Mouse (Mus musculus): Measurements from ENCODE around the gene Lexm.

Gene Lexm

GRCm38 (mm10) chr4:106627809-106628208 is 10.8 kb upstream of the Lexm start:
- no peak for DNase-seq (ENCODE audit: low read depth, low spot score)

GRCm38 (mm10) chr4:106624271-106624670 is 7.2 kb upstream of the Lexm start:
- DNase-seq (ENCODE audit: low read depth, low spot score): no peak

- no peak for DNase-seq (ENCODE audit: low read depth, low spot score)
Measured at GRCm38 (mm10) chr4:106622712-106623111, 5.7 kb upstream of the Lexm start.

GRCm38 (mm10) chr4:106622030-106622493 is 5.0 kb upstream of the Lexm start, which contains the start of gene Ttc22:
TSS of gene Ttc22 (plus strand) at chr4:106622432.
- no peak for DNase-seq (ENCODE audit: low read depth, low spot score)

GRCm38 (mm10) chr4:106621428-106621827 is 4.4 kb upstream of the Lexm start:
- DNase-seq (ENCODE audit: low read depth, low spot score): no peak

- no peak for DNase-seq (ENCODE audit: low read depth, low spot score)
Measured at GRCm38 (mm10) chr4:106618898-106619297, 1.9 kb upstream of the Lexm start.

- peak; percentile 63 for DNase-seq (ENCODE audit: low read depth, low spot score)
Measured at GRCm38 (mm10) chr4:106615637-106616036, 1.4 kb downstream of the Lexm start.

- no peak for DNase-seq (ENCODE audit: low read depth, low spot score)
Measured at GRCm38 (mm10) chr4:106614881-106615280, 2.2 kb downstream of the Lexm start.

- peak; percentile 77 for DNase-seq (ENCODE audit: low read depth, low spot score)
Measured at GRCm38 (mm10) chr4:106614180-106614797, 2.8 kb downstream of the Lexm start.

GRCm38 (mm10) chr4:106613560-106613959 is 3.5 kb downstream of the Lexm start:
- no peak for DNase-seq (ENCODE audit: low read depth, low spot score)

- no peak for DNase-seq (ENCODE audit: low read depth, low spot score)
Measured at GRCm38 (mm10) chr4:106613105-106613504, 3.9 kb downstream of the Lexm start.

GRCm38 (mm10) chr4:106607905-106608304 is 9.1 kb downstream of the Lexm start:
- DNase-seq (ENCODE audit: low read depth, low spot score): no peak

- no peak for DNase-seq (ENCODE audit: low read depth, low spot score)
Measured at GRCm38 (mm10) chr4:106606639-106607554, 10.1 kb downstream of the Lexm start.

- DNase-seq (ENCODE audit: low read depth, low spot score): no peak
Measured at GRCm38 (mm10) chr4:106600770-106601169, 16.3 kb downstream of the Lexm start.

- no peak for DNase-seq (ENCODE audit: low read depth, low spot score)
Measured at GRCm38 (mm10) chr4:106599415-106599814, 17.6 kb downstream of the Lexm start.

- DNase-seq (ENCODE audit: low read depth, low spot score): no peak
Measured at GRCm38 (mm10) chr4:106597741-106598140, 19.3 kb downstream of the Lexm start.

- no peak for DNase-seq (ENCODE audit: low read depth, low spot score)
Measured at GRCm38 (mm10) chr4:106597055-106597454, 20.0 kb downstream of the Lexm start.

GRCm38 (mm10) chr4:106596200-106596599 is 20.8 kb downstream of the Lexm start:
- DNase-seq (ENCODE audit: low read depth, low spot score): no peak

- DNase-seq (ENCODE audit: low read depth, low spot score): peak; percentile 35
Measured at GRCm38 (mm10) chr4:106593636-106594035, 23.4 kb downstream of the Lexm start.

GRCm38 (mm10) chr4:106590871-106591270 is 26.2 kb downstream of the Lexm start:
- no peak for DNase-seq (ENCODE audit: low read depth, low spot score)

- peak; percentile 38 for DNase-seq (ENCODE audit: low read depth, low spot score)
Measured at GRCm38 (mm10) chr4:106590142-106590541, 26.9 kb downstream of the Lexm start.

- DNase-seq (ENCODE audit: low read depth, low spot score): no peak
Measured at GRCm38 (mm10) chr4:106587075-106587474, 30.0 kb downstream of the Lexm start.

GRCm38 (mm10) chr4:106584665-106585064 is 32.4 kb downstream of the Lexm start:
- DNase-seq (ENCODE audit: low read depth, low spot score): no peak

Measured in CD4-positive, CD25-positive, alpha-beta regulatory T cell, adult 2 months (primary cell).